8 mouse cellular contexts compared by ENCODE assay signal in genomic region chr11:97280216-97280861, GRCm38 (mm10). TPM values are rescaled to one million over a fixed set of nuclear protein-coding genes. Genes with fewer than 3 reads are reported as not detected.
DNase-seq lines count a peak whose midpoint lies in the region; ATAC-seq and TF ChIP-seq lines count a peak whose summit lies in the region.

TSS of gene Npepps (minus strand) at chr11:97280638.

- peak within 1 kb of the TSS; percentile 100 for H3K4me3 ChIP-seq in hindbrain, embryonic 15.5 days
- peak within 1 kb of the TSS; percentile 97 for H3K4me3 ChIP-seq in left cerebral cortex, adult 2 months

- H3K9ac ChIP-seq in hindbrain, embryonic 15.5 days = peak within 1 kb of the TSS; percentile 100

- no peaks in the 10 kb centered on the region for H3K27me3 ChIP-seq in hindbrain, embryonic 15.5 days

- H3K36me3 ChIP-seq in hindbrain, embryonic 15.5 days = no peaks in the 10 kb centered on the region

- TF ChIP-seq CTCF in left cerebral cortex, adult 2 months (IDR thresholded peaks at IDR 0.05) = no peak

- H3K4me2 ChIP-seq in hindbrain, embryonic 15.5 days = peak within 1 kb of the TSS; percentile 69

- WGBS in hindbrain, embryonic 15.5 days = under 1% methylated on average over 44 of the region's 83 CpGs

- intact Hi-C loops in left cerebral cortex, adult 2 months (cut with DNase I) = loop anchor here (1.0 kb wide), 1 partner anchor 35 kb away; the partner anchor contains the start of gene Mrpl45

- DNase-seq in ZHBTc4 (ENCODE audit: low read depth, low spot score) = peak; percentile 88
- peak; percentile 76 to 86 for DNase-seq in cerebellum, postnatal 36 days
- DNase-seq in gastrocnemius, adult 18-20 months (ENCODE audit: low spot score) = peak; percentile 78
- peak; percentile 73 to 76 for DNase-seq in left cerebral cortex, adult 2 months (ENCODE audit: extremely low spot score in 1 of 2, low spot score in 2 of 2)
- DNase-seq in right cerebral cortex, adult 18-20 months = peak; percentile 74
- DNase-seq in urinary bladder, postnatal 10 days (ENCODE audit: low spot score) = peak; percentile 30

- peaks cover 32% of the 10 kb centered on the region for H3K4me1 ChIP-seq in hindbrain, embryonic 15.5 days (replicated peaks)

- ATAC-seq in hindbrain, embryonic 15.5 days (ENCODE audit: low FRiP score, low read depth) = peak; percentile 71
- peak; percentile 79 for ATAC-seq in megakaryocyte, adult 5-6 weeks (ENCODE audit: poor library complexity, severe bottlenecking)

- no peaks in the 10 kb centered on the region for H3K9me3 ChIP-seq in hindbrain, embryonic 15.5 days

- H3K27ac ChIP-seq in hindbrain, embryonic 15.5 days (replicated peaks) = peak within 1 kb of the TSS; percentile 99
- H3K27ac ChIP-seq in left cerebral cortex, adult 2 months = peak within 1 kb of the TSS; percentile 100

RNA-seq across cellular contexts. Expression of gene Npepps, which starts in this region (rescaled TPM):
- total RNA-seq in gastrocnemius, adult 18-20 months (2021) = 10 to 100 TPM; 56.4 to 67.9 TPM
- 131 and 142 TPM in 2 replicates for polyA plus RNA-seq in hindbrain, embryonic 15.5 days (2015; fragmentation: Nextera tagmentation; extraction: Ambion mirVana)
- 100 to 1,000 TPM; 142 to 143 TPM for total RNA-seq in left cerebral cortex, adult 2 months (2021)
- total RNA-seq in megakaryocyte, adult 5-6 weeks (2015) = 39.3 and 45.0 TPM in 2 replicates
- 32.3 and 41.5 TPM in 2 replicates for total RNA-seq in megakaryocyte, adult 5-6 weeks (2017)

Comparison
In these comparisons a context has a peak if more than half of its experiments do, and no peak if none do; other contexts are left out.
1. Peak in every context shown above with its lines: DNase-seq, ATAC-seq, H3K4me3 ChIP-seq and H3K27ac ChIP-seq.
2. DNase-seq: peak in every context shown above with its lines; median percentile 88 in ZHBTc4; 81 in cerebellum, postnatal 36 days; 78 in gastrocnemius, adult 18-20 months; 74 in left cerebral cortex, adult 2 months; 74 in right cerebral cortex, adult 18-20 months; 30 in urinary bladder, postnatal 10 days.